Mouse (Mus musculus) limb, embryonic 11.5 days (tissue): ENCODE measurements around the gene Zfp872. TPM values are rescaled to one million over a fixed set of nuclear protein-coding genes. Genes with fewer than 3 reads are reported as not detected.
"Not testable (repeated sequence)": the region's sequence is repeated elsewhere in the genome, so short reads cannot be mapped to it uniquely, and the experiment has no call there.

Experiments
- ATAC-seq: fragments of 200-750 bp; cut with Nextera tagmentation; 2 replicates; pipeline ENCODE4 v1.8.0; 2017; ENCODE audit warnings: low read depth; ENCODE audit not compliant: insufficient number of reproducible peaks, low FRiP score, low TSS enrichment
- DNase-seq: peaks from one replicate; pipeline ENCODE4 v3.0.0-alpha.2; 2015; ENCODE audit warnings: low spot score
- H3K27ac ChIP-seq: fragments of 300-500 bp; sonication (generic); replicated peaks from 2 replicates; pipeline ENCODE4 v1.5.1; 2014; ENCODE audit warnings: low read depth, mild to moderate bottlenecking, low read length
- H3K27me3 ChIP-seq: fragments of 300-500 bp; sonication (generic); 2 replicates; pipeline ENCODE4 v1.6.1; 2014; ENCODE audit warnings: mild to moderate bottlenecking, low read length, mixed read lengths; ENCODE audit not compliant: control insufficient read depth, insufficient read depth
- H3K36me3 ChIP-seq: fragments of 300-500 bp; sonication (generic); 2 replicates; pipeline ENCODE4 v1.6.1; 2014; ENCODE audit warnings: mild to moderate bottlenecking, low read length, moderate library complexity, mixed read lengths; ENCODE audit not compliant: control insufficient read depth, insufficient read depth
- H3K4me1 ChIP-seq: fragments of 300-500 bp; sonication (generic); 2 replicates; pipeline ENCODE4 v1.6.1; 2014; ENCODE audit warnings: low read length, mixed read lengths; ENCODE audit not compliant: control insufficient read depth, insufficient read depth
- H3K4me2 ChIP-seq: fragments of 300-500 bp; sonication (generic); 2 replicates; pipeline ENCODE4 v1.6.1; 2014; ENCODE audit warnings: low read depth, mild to moderate bottlenecking, moderate library complexity; ENCODE audit not compliant: severe bottlenecking
- H3K4me3 ChIP-seq: fragments of 300-500 bp; sonication (generic); 2 replicates; pipeline ENCODE4 v1.5.1; 2014; ENCODE audit warnings: low read depth, low read length
- H3K9ac ChIP-seq: fragments of 300-500 bp; sonication (generic); 2 replicates; pipeline ENCODE4 v1.6.1; 2014; ENCODE audit warnings: mild to moderate bottlenecking, low read length
- H3K9me3 ChIP-seq: fragments of 300-500 bp; sonication (generic); 2 replicates; pipeline ENCODE4 v1.6.1; 2016; ENCODE audit warnings: low read length; ENCODE audit not compliant: control insufficient read depth
- WGBS: fragments of 180-500 bp; shearing (Covaris S2); extraction: QIAGEN DNeasy Blood & Tissue Kit; methylation state at CpG from one replicate; pipeline ENCODE4 v1.1.7; 2014; 5-methylcytosine and 5-hydroxymethylcytosine counted together
- polyA plus RNA-seq: library from polyadenylated mRNA; unstranded; fragments of >200 nt; fragmentation: Nextera tagmentation; extraction: Ambion mirVana; gene quantifications from 2 replicates; pipeline ENCODE4 v1.2.1, GENCODE M21; 2014

Gene Zfp872
- polyA plus RNA-seq, 1 experiment from 2014 or later, result not detected

DNA sequence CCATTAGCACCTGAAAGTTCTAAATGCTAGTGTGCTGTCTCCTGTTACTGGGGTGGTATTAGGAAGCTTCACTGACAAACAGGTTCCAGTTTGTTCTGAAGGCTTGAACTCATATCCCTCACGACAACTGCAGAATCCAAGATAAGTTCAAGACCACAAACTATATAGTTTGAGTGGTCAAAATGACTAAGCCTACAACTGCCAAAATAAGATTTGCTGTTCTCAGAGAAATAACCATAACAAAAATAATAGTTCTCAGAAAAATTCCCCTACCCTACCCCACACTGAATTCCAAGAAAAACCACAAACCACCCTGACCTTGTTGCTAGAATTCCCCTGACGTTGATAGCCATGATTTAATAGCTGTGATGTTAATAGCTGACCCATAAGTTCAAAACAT is 26.7 kb downstream of the Zfp872 start:
- no peak for ATAC-seq
- H3K4me2 ChIP-seq, result no peak overlapping the region
- 75% methylated on average over 2 of the region's 2 CpGs for WGBS

DNA sequence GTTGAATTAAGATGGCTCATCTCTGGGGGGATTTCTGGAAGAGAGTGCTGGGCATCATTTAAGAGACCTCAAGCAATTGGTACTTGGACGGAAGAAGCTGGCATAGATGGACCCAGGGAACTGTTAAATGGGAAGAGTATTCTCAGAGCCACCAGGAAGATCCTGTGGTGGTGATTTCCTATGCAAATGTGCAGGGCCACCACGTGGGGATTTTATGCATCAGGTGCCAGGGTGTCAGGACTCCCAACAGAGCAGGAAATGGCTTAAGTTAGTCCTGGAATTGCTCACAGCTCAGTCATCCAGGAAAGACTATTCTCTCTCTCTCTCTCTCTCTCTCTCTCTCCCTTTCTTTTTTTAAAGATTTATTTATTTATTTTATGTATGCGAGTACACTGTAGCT is 28.8 kb downstream of the Zfp872 start:
- Histone ChIP-seq H3K27me3 (no peaks in the 10 kb centered on the region), H3K9ac (no peak overlapping the region)
- no peak for ATAC-seq

More for the DNA sequence above, 26.7 kb downstream of the Zfp872 start:
- H3K27me3 ChIP-seq, result no peaks in the 10 kb centered on the region
- no peak for DNase-seq
- no peaks in the 10 kb centered on the region for H3K9me3 ChIP-seq
- no peak overlapping the region for H3K9ac ChIP-seq
- H3K4me1 ChIP-seq, result no peaks in the 10 kb centered on the region
- H3K4me3 ChIP-seq, result no peak overlapping the region
- no peaks in the 10 kb centered on the region for H3K36me3 ChIP-seq
- H3K27ac ChIP-seq, result no peak overlapping the region

DNA sequence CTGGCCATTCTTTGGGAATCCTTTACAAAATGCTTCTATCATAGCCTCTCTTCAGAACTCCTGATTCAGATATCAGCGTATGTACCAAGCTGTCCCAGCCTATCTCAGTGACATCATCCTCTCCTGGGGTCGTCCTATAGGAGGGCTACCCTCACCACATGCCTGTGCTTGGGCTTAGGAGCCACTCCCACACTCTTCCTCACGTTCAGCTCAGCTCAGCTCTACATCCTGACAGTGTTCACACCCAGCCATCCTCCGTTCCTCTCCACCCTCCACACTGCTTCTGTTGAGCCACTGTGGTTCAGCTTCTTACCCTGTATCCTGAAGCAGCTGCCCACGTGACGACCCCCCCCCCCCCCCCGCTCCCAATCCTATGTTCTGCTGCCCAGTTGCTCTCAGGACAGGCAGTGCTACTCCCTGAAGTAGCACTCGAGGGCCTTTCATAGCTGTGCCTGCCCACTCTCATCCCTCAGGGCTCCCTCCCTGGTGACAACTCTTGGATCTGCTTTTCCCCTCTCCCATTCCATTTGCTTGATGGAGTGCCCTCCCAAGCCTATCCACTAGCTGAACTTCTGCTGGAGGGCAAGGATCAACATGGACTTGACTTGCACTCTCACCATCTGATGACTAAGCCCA is 30.1 kb downstream of the Zfp872 start:
- no peak overlapping the region for H3K4me2 ChIP-seq
- H3K36me3 ChIP-seq, result no peaks in the 10 kb centered on the region
- no peak overlapping the region for H3K27ac ChIP-seq
- DNase-seq (no peak), ATAC-seq (no peak)
- no peak overlapping the region for H3K4me3 ChIP-seq
- 43% methylated on average over 5 of the region's 8 CpGs for WGBS
- no peaks in the 10 kb centered on the region for H3K9me3 ChIP-seq
- no peaks in the 10 kb centered on the region for H3K4me1 ChIP-seq
- H3K9ac ChIP-seq, result no peak overlapping the region
- no peaks in the 10 kb centered on the region for H3K27me3 ChIP-seq

More for the DNA sequence above, 28.8 kb downstream of the Zfp872 start:
- H3K27ac ChIP-seq, result no peak overlapping the region
- H3K4me1 ChIP-seq, result no peaks in the 10 kb centered on the region
- H3K9me3 ChIP-seq, result no peaks in the 10 kb centered on the region
- H3K4me3 ChIP-seq, result no peak overlapping the region
- DNase-seq, result no peak
- H3K4me2 ChIP-seq, result no peak overlapping the region
- no peaks in the 10 kb centered on the region for H3K36me3 ChIP-seq
- 50% methylated on average over 3 of the region's 3 CpGs for WGBS

DNA sequence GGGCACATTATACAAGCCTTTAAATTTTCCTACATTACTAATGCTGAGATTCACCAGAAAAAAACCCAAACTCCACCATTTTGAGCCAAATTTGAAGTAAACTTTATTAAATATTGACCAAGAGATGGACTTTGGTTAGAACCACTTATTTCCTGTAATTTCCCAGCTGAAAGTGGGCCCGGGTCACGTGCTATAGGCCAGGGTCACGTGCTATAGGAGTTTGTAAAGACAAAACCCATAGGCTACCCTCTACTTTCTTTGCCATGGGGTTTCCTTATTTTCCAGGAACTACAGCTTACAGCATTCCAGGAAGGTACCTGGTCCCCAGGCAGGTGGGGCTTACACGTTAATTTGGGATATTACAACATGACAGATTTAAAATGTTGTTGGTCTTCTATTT is 36.2 kb downstream of the Zfp872 start:
- Histone ChIP-seq H3K27ac (no peak overlapping the region), H3K4me1 (0 out of 2 replicates have a peak, but pooled peaks cover 4% of the 10 kb centered on the region), H3K9ac (no peak overlapping the region), H3K27me3 (no peaks in the 10 kb centered on the region), H3K4me2 (no peak overlapping the region), H3K36me3 (no peaks in the 10 kb centered on the region), H3K9me3 (no peaks in the 10 kb centered on the region), H3K4me3 (no peak overlapping the region)
- DNase-seq (no peak), ATAC-seq (no peak)
- 95% methylated on average over 4 of the region's 4 CpGs for WGBS

DNA sequence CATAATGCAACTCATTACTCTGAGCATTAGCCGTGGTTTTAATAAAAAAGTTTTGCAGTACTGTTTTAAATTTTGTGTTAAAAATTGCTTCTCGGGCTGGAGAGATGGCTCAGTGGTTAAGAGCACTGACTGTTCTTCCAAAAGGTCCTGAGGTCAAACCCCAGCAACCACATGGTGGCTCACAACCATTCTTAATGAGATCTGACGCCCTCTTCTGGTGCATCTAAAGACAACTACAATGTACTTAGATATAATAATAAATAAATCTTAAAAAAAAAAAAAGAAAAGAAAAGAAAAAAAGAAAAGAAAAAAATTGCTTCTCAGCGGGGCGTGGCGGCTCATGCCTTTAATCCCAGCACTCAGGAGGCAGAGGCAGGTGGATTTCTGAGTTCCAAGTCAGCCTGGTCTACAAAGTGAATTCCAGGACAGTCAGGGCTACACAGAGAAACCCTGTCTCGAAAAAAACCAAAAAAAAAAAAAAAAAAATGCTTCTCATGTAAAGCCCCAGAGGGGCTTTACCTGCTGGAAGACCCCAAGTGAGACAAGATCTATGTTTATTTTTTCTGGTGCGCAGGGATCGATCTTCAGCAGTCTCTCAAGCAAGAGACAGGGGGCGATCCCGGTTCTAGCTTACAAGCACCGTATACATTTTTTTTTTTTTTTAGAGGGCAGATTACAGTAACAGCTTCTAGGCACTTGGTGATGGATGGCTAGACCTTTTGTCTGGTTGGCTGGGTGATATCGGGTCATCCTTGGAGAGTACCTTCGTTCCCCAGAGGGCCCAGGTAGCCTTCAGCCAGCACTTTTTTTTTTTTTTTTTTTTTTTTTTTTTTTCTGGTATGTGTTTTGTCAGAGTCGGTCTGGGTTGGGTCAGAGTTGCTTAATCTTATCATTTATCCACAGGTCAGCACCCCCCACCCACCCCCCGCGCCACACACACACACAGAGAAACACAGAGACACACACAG is 36.9 kb downstream of the Zfp872 start:
- 24% methylated on average over 17 of the region's 17 CpGs for WGBS
- no peaks in the 10 kb centered on the region for H3K9me3 ChIP-seq
- no peaks in the 10 kb centered on the region for H3K27me3 ChIP-seq
- peak overlapping the region; percentile 86 for H3K9ac ChIP-seq
- peak overlapping the region; percentile 55 for H3K4me2 ChIP-seq
- ATAC-seq, result peak; percentile 74
- peak overlapping the region; percentile 74 for H3K4me3 ChIP-seq
- no peaks in the 10 kb centered on the region for H3K36me3 ChIP-seq
- peak; percentile 55 for DNase-seq
- 0 out of 2 replicates have a peak, but pooled peaks cover 4% of the 10 kb centered on the region for H3K4me1 ChIP-seq
- H3K27ac ChIP-seq, result no peak overlapping the region

DNA sequence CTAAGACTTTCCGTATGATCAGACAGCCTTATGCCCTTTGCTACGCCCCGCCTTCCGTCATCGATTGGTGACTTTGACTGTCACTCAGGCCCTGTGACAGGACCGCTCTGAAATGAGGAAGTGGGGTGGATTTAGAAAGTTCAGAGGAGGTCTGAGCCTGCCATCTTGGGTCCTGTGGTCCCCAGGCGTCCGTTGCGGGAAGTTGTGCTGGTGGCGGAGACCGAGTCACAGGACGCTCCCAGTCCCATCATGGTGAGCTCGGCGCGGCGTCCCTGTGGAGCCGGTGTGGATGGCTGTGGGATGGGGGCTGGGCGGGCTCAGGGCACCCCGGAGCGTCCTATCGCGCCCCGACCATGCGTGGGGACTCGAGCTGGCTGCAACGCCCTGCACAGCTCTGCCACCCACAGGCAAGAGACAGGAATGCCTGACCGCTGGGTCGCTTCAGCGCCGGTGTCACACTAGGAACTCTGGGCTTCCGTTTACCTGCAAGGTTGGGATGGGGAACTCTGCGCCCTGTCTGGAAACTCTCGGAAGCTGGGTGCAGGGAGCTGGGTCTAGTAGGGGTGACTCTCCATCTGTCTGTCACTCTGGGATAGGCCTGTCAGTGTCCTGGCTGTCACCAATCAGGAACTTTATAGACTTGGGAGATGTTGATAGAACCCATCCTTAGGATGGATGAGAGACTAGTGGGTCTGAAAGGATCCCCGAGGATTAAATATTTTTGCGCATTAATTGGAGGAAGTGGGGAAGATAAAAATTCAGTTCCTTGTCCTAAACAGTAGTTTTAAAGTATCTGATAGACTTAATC is 37.9 kb downstream of the Zfp872 start, which contains the start of gene Zfp809:
Gene Zfp809 (plus strand): TSS at position 134 of the 808 bp plus-strand sequence.
- ATAC-seq (peak; percentile 98), DNase-seq (peak; percentile 100)
- Histone ChIP-seq H3K9ac (peak within 1 kb of the TSS; percentile 86), H3K4me2 (peak within 1 kb of the TSS; percentile 55), H3K4me1 (0 out of 2 replicates have a peak, but pooled peaks cover 4% of the 10 kb centered on the region), H3K27me3 (no peaks in the 10 kb centered on the region), H3K4me3 (peak within 1 kb of the TSS; percentile 74), H3K36me3 (no peaks in the 10 kb centered on the region), H3K9me3 (no peaks in the 10 kb centered on the region), H3K27ac (peak within 1 kb of the TSS; percentile 59; the same call in 1 of the 2 replicates)
- WGBS, result 2% methylated on average over 31 of the region's 35 CpGs

DNA sequence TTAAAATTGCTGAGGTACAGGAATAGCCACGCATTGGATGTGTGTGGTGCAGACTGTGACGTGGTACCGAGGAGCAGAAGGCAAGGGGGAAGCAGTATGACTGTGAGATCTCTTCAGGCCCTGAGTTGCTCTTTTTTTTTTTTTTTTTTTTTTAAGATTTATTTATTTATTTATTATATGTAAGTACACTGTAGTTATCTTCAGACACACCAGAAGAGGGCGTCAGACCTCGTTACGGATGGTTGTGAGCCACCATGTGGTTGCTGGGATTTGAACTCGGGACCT is 38.4 kb downstream of the Zfp872 start:
- H3K4me2 ChIP-seq, result peak overlapping the region; percentile 55; the same call in 1 of the 2 replicates
- DNase-seq, H3K27ac ChIP-seq, H3K4me1 ChIP-seq, H3K36me3 ChIP-seq, H3K9ac ChIP-seq, ATAC-seq, H3K27me3 ChIP-seq, H3K9me3 ChIP-seq: not testable (repeated sequence)
- peak overlapping the region; percentile 74 for H3K4me3 ChIP-seq
- 69% methylated on average over 7 of the region's 7 CpGs for WGBS

DNA sequence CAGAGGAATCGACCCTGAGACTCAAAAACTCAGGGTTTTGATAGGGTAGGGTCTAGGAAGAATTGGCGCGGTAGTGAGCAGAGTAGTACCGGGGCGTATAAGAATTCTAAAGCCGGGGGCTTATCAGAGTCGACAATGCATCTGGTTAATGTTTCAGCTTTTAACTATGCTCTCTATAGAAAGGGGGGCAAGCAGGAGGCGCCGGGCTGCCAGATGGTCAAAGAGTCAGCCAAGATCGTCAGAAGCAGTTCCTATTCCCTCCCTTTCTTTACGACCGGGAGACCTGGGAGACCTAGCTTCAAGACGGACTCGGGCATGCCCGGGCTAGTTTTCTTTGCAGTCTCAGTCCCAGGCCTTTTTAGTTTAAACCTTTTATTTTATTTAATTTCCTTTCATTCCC is 39.0 kb downstream of the Zfp872 start:
- Histone ChIP-seq H3K4me3 (no peak overlapping the region), H3K27me3 (no peaks in the 10 kb centered on the region), H3K27ac (no peak overlapping the region), H3K9me3 (no peaks in the 10 kb centered on the region), H3K36me3 (no peaks in the 10 kb centered on the region), H3K9ac (no peak overlapping the region), H3K4me2 (no peak overlapping the region), H3K4me1 (0 out of 2 replicates have a peak, but pooled peaks cover 4% of the 10 kb centered on the region)
- no peak for ATAC-seq
- DNase-seq, result no peak
- WGBS, result 86% methylated on average over 15 of the region's 15 CpGs
